9 mouse cellular contexts compared by ENCODE assay signal in the genomic region with DNA sequence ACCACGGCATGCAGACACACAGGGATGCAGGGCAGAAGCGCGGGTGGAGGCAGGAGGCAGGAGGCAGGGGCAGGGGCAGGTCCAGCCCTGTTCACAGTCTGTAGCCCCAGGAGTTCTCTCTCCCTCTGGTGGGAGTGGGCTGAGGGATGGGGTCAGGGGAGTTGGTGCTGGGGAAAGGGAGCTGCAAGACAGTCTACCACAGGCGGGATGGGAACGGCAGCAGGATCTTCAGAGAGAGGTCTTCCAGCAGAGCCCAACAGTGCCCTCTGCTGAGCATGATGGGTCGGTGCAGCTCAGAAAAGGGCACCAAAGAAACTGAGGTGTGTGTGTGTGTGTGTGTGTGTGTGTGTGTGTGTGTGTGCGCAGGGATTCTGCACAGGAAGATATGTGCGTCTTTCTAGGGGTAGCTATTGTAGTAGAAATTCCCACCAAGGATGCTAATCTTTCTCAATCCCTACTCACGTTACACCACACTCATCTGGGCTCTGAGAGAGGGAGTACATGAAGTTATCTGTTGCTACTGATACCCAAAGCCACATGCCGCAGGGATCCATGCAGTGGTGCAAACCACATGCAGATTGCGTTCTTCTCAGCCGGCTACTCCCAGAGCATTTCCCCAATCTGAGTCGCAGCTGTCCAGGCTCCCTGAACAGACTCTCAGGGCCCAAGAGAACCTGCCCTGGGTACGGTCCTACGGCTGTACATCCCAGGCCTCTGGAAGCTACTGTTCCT.
DNase-seq lines count a peak whose midpoint lies in the region; ATAC-seq and TF ChIP-seq lines count a peak whose summit lies in the region.
"Had no signal": no experiment of that assay in that cellular context is flagged by ENCODE, and none has a peak within 500 bp of the region (broad histone marks: within the 10 kb centered on the region; RNA-seq: fewer than 3 reads in every experiment).

No protein-coding gene starts in this region.

- peak; percentile 61 to 85 (median 80) for TF ChIP-seq CTCF in MEL (IDR thresholded peaks at IDR 0.05 in 2 of 3, conservative IDR thresholded peaks at IDR 0.05 in 1 of 3; ENCODE audit: control insufficient read depth in 1 of 3, insufficient read depth in 1 of 3, low read depth in 2 of 3, low read length in 3 of 3, poor library complexity in 1 of 3, severe bottlenecking in 1 of 3)

- peak; percentile 53 for ATAC-seq in forebrain, embryonic 14.5 days
- no peak; the same call in 1 of the 2 replicates for ATAC-seq in erythroblast, adult 5-6 weeks (replicated peaks; ENCODE audit: low FRiP score, poor library complexity, severe bottlenecking)

- H3K4me1 ChIP-seq in MEL (ENCODE audit: control insufficient read depth in 1 of 2, insufficient read depth in 2 of 2, low read length in 2 of 2): peaks cover 3 to 28% of the 10 kb centered on the region in 2 experiments
- H3K4me1 ChIP-seq in forebrain, embryonic 14.5 days (ENCODE audit: control insufficient read depth, insufficient read depth, low read length): peaks cover 9% of the 10 kb centered on the region; the same call in 1 of the 2 replicates

- no peak overlapping the region for H3K27ac ChIP-seq in MEL (ENCODE audit: control insufficient read depth, low read depth, low read length)
- no peak overlapping the region for H3K27ac ChIP-seq in forebrain, embryonic 14.5 days (ENCODE audit: low read depth, low read length)
- H3K27ac ChIP-seq: macrophage had no signal

- no peaks in the 10 kb centered on the region for H3K79me2 ChIP-seq in MEL (ENCODE audit: control insufficient read depth, insufficient read depth, low read length, poor library complexity)

- 55% methylated on average over 15 of the region's 15 CpGs for WGBS in forebrain, embryonic 14.5 days

- peaks cover 0 to 17% of the 10 kb centered on the region in 2 experiments; a peak in 2 of 4 replicates for H3K36me3 ChIP-seq in MEL (ENCODE audit: control insufficient read depth in 1 of 2, insufficient read depth in 2 of 2, low read length in 2 of 2)
- no peaks in the 10 kb centered on the region for H3K36me3 ChIP-seq in forebrain, embryonic 14.5 days (ENCODE audit: control insufficient read depth, insufficient read depth, low read length)

- no peak overlapping the region for H3K4me2 ChIP-seq in forebrain, embryonic 14.5 days (ENCODE audit: low read length)

- TF ChIP-seq RAD21 in MEL (IDR thresholded peaks at IDR 0.05; ENCODE audit: low read depth, low read length): peak; percentile 66

- H3K9me3 ChIP-seq in MEL (replicated peaks; ENCODE audit: insufficient read depth, low read length): no peaks in the 10 kb centered on the region
- no peaks in the 10 kb centered on the region for H3K9me3 ChIP-seq in forebrain, embryonic 14.5 days (replicated peaks; ENCODE audit: control insufficient read depth, low read length)

- no peak overlapping the region for H3K4me3 ChIP-seq in MEL (ENCODE audit: control insufficient read depth in 1 of 2, insufficient read depth in 1 of 2, low read depth in 2 of 2, low read length in 2 of 2)
- no peak overlapping the region for H3K4me3 ChIP-seq in forebrain, embryonic 14.5 days (ENCODE audit: low read depth, low read length)

- DNase-seq in MEL (ENCODE audit: low read depth, low spot score): peak; percentile 77
- DNase-seq in brain, embryonic 18.5 days (ENCODE audit: low read depth, low spot score): peak; percentile 30
- peak; percentile 80 for DNase-seq in forebrain, embryonic 14.5 days (ENCODE audit: low spot score)
- DNase-seq in heart, postnatal 4 days: peak; percentile 86
- peak; percentile 78 for DNase-seq in layer of hippocampus, adult 9-11 months
- peak; percentile 81 for DNase-seq in lung, postnatal 36 days
- peak; percentile 82 for DNase-seq in right cerebral cortex, adult 18-20 months

- peak; percentile 55 to 58; a peak in 3 of 4 replicates for TF ChIP-seq EP300 in MEL (IDR thresholded peaks at IDR 0.05; ENCODE audit: low read depth in 1 of 2, low read length in 2 of 2)

- H3K9ac ChIP-seq in MEL (ENCODE audit: control insufficient read depth, low read depth, low read length, poor library complexity, severe bottlenecking): no peak overlapping the region
- H3K9ac ChIP-seq in forebrain, embryonic 14.5 days (ENCODE audit: low read length): no peak overlapping the region; the same call in 1 of the 2 replicates

- TF ChIP-seq POLR2A in MEL (IDR thresholded peaks at IDR 0.05; ENCODE audit: control insufficient read depth in 1 of 2, insufficient read depth in 1 of 2, low read depth in 1 of 2, low read length in 2 of 2, poor library complexity in 1 of 2): no peak

- no peaks in the 10 kb centered on the region for H3K27me3 ChIP-seq in MEL (ENCODE audit: control insufficient read depth in 1 of 2, insufficient read depth in 2 of 2, low read length in 2 of 2)
- no peaks in the 10 kb centered on the region for H3K27me3 ChIP-seq in forebrain, embryonic 14.5 days (replicated peaks; ENCODE audit: control insufficient read depth, insufficient read depth, low read length)

TF ChIP-seq in MEL, 35 proteins besides CTCF, POLR2A, EP300 and RAD21:
- TF ChIP-seq TBP (IDR thresholded peaks at IDR 0.05; ENCODE audit: low read depth, low read length) (no peak), E2F4 (IDR thresholded peaks at IDR 0.05; ENCODE audit: borderline replicate concordance, low read depth, low read length) (no peak), SMC3 (IDR thresholded peaks at IDR 0.05; ENCODE audit: low read depth, low read length) (peak; percentile 80), MAZ (IDR thresholded peaks at IDR 0.05; ENCODE audit: low read depth, low read length) (no peak), POLR2AphosphoS2 (IDR thresholded peaks at IDR 0.05; ENCODE audit: low read length) (no peak), MYB (IDR thresholded peaks at IDR 0.05; ENCODE audit: low read depth, low read length) (no peak), SIN3A (IDR thresholded peaks at IDR 0.05; ENCODE audit: low read length) (0 out of 2 replicates have a peak, but pooled peaks have one; percentile 45), MXI1 (IDR thresholded peaks at IDR 0.05; ENCODE audit: low read depth, low read length) (peak; percentile 70), MAX (IDR thresholded peaks at IDR 0.05; ENCODE audit: low read length) (peak; percentile 72; the same call in 1 of the 2 replicates), ZMIZ1 (IDR thresholded peaks at IDR 0.05; ENCODE audit: low read depth, low read length) (no peak), KAT2A (conservative IDR thresholded peaks at IDR 0.05; ENCODE audit: low read depth, low read length) (no peak), ZKSCAN1 (IDR thresholded peaks at IDR 0.05; ENCODE audit: low read depth, low read length) (no peak), USF2 (IDR thresholded peaks at IDR 0.05; ENCODE audit: borderline replicate concordance in 1 of 2, insufficient read depth in 1 of 2, low read depth in 1 of 2, low read length in 2 of 2) (no peak), HCFC1 (IDR thresholded peaks at IDR 0.05; ENCODE audit: low read depth, low read length) (no peak), ETS1 (IDR thresholded peaks at IDR 0.05; ENCODE audit: low read depth, low read length) (peak; percentile 69), TAL1 (IDR thresholded peaks at IDR 0.05; ENCODE audit: low read length) (peak; percentile 50), GATA1 (IDR thresholded peaks at IDR 0.05; ENCODE audit: low read depth, low read length) (peak; percentile 57; the same call in 1 of the 2 replicates), ZNF384 (IDR thresholded peaks at IDR 0.05; ENCODE audit: low read depth, low read length) (no peak), POLR2AphosphoS5 (IDR thresholded peaks at IDR 0.05; ENCODE audit: borderline replicate concordance, low read depth, low read length) (no peak), BHLHE40 (IDR thresholded peaks at IDR 0.05; ENCODE audit: borderline replicate concordance, low read depth, low read length) (peak; percentile 75), NELFE (IDR thresholded peaks at IDR 0.05; ENCODE audit: low read depth, low read length) (no peak), JUND (IDR thresholded peaks at IDR 0.05; ENCODE audit: low read depth, low read length) (no peak), USF1 (IDR thresholded peaks at IDR 0.05; ENCODE audit: low read depth, low read length) (no peak), CHD2 (IDR thresholded peaks at IDR 0.05; ENCODE audit: low read length) (no peak), MYC (IDR thresholded peaks at IDR 0.05; ENCODE audit: low read depth, low read length) (peak; percentile 75), RCOR1 (IDR thresholded peaks at IDR 0.05; ENCODE audit: low read depth, low read length) (peak; percentile 97), ZC3H11A (IDR thresholded peaks at IDR 0.05; ENCODE audit: low read depth, low read length) (peak; percentile 45), GABPA (IDR thresholded peaks at IDR 0.05; ENCODE audit: low read depth, low read length) (no peak), CHD1 (IDR thresholded peaks at IDR 0.05; ENCODE audit: low read depth, low read length) (no peak), NRF1 (IDR thresholded peaks at IDR 0.05; ENCODE audit: insufficient read depth, low read depth, low read length, poor library complexity, severe bottlenecking) (no peak), TCF12 (IDR thresholded peaks at IDR 0.05; ENCODE audit: low read depth, low read length) (peak; percentile 63), MAFK (IDR thresholded peaks at IDR 0.05; ENCODE audit: borderline replicate concordance, low read depth, low read length) (peak; percentile 41; the same call in 1 of the 2 replicates), MEF2A (IDR thresholded peaks at IDR 0.05; ENCODE audit: extremely low read depth, insufficient replicate concordance, low read depth, low read length, poor library complexity, severe bottlenecking) (no peak)

Comparison
In these comparisons a context has a peak if more than half of its experiments do, and no peak if none do; other contexts are left out.
1. DNase-seq: peak in every context shown above with its lines; median percentile 86 in heart, postnatal 4 days; 82 in right cerebral cortex, adult 18-20 months; 81 in lung, postnatal 36 days; 80 in forebrain, embryonic 14.5 days; 78 in layer of hippocampus, adult 9-11 months; 77 in MEL; 30 in brain, embryonic 18.5 days.